ENCODE assay signal across 22 mouse cellular contexts in genomic region chr9:32415952-32416351, GRCm38 (mm10). TPM values are rescaled to one million over a fixed set of nuclear protein-coding genes. Genes with fewer than 3 reads are reported as not detected.
"Had no signal": no experiment of that assay in that cellular context is flagged by ENCODE, and none has a peak within 500 bp of the region (broad histone marks: within the 10 kb centered on the region; RNA-seq: fewer than 3 reads in every experiment).

No protein-coding gene starts in this region.

- H3K9ac ChIP-seq: neural tube, embryonic 12.5 days; neural tube, embryonic 13.5 days; neural tube, embryonic 15.5 days; stomach, embryonic 15.5 days had no signal

- H3K4me3 ChIP-seq: neural tube, embryonic 12.5 days; neural tube, embryonic 13.5 days; neural tube, embryonic 15.5 days; stomach, embryonic 15.5 days had no signal

- H3K9me3 ChIP-seq: neural tube, embryonic 12.5 days; neural tube, embryonic 13.5 days; neural tube, embryonic 15.5 days; stomach, embryonic 15.5 days had no signal

- DNase-seq: right cerebral cortex, adult 18-20 months; right cerebral cortex, postnatal 14 days; right cerebral cortex, postnatal 25 days; right cerebral cortex, postnatal 4 days; spleen, adult 18-20 months; thymus, adult 18-20 months; thymus, adult 2 months; thymus, postnatal 14 days; thymus, postnatal 25 days; thymus, postnatal 36 days; thymus, postnatal 4 days had no signal

- H3K27me3 ChIP-seq: neural tube, embryonic 12.5 days; neural tube, embryonic 13.5 days; neural tube, embryonic 15.5 days; stomach, embryonic 15.5 days had no signal

- H3K4me1 ChIP-seq: neural tube, embryonic 12.5 days; neural tube, embryonic 13.5 days; neural tube, embryonic 15.5 days; stomach, embryonic 15.5 days had no signal

- H3K36me3 ChIP-seq: neural tube, embryonic 12.5 days; neural tube, embryonic 13.5 days; neural tube, embryonic 15.5 days; stomach, embryonic 15.5 days had no signal

- H3K27ac ChIP-seq: neural tube, embryonic 12.5 days; neural tube, embryonic 13.5 days; neural tube, embryonic 15.5 days; stomach, embryonic 15.5 days; stomach, postnatal 0 days had no signal

RNA-seq across cellular contexts. Expression of gene Kcnj1, which starts 43.7 kb away (rescaled TPM):
- polyA plus RNA-seq: neural tube, embryonic 12.5 days; neural tube, embryonic 13.5 days; neural tube, embryonic 14.5 days; neural tube, embryonic 15.5 days; small intestine, adult 2 months; stomach, embryonic 14.5 days; stomach, embryonic 15.5 days; stomach, embryonic 16.5 days; stomach, postnatal 0 days; thymus, postnatal 0 days; urinary bladder, adult 2 months had no signal
